Mouse (Mus musculus): ENCODE measurements around the gene Abtb2. TPM values are rescaled to one million over a fixed set of nuclear protein-coding genes. Genes with fewer than 3 reads are reported as not detected.
A peak's percentile ranks its signal among the peaks of the same experiment; 100 is the strongest.
"Not testable (repeated sequence)": the region's sequence is repeated elsewhere in the genome, so short reads cannot be mapped to it uniquely, and the experiment has no call there.

Abtb2 gene
- 20.2 and 21.4 TPM in 2 replicates for polyA plus RNA-seq (2015; fragmentation: Nextera tagmentation; extraction: Ambion mirVana)

- Histone ChIP-seq H3K4me2 (peak within 1 kb of the TSS; percentile 93), H3K27me3 (peaks cover 7% of the 10 kb centered on the region), H3K4me1 (replicated peaks) (peaks cover 26% of the 10 kb centered on the region), H3K9me3 (replicated peaks) (no peaks in the 10 kb centered on the region), H3K9ac (peak within 1 kb of the TSS; percentile 93), H3K4me3 (peak within 1 kb of the TSS; percentile 81), H3K27ac (peak within 1 kb of the TSS; percentile 94), H3K36me3 (no peaks in the 10 kb centered on the region)
- peak; percentile 95 for ATAC-seq (replicated peaks; ENCODE audit: insufficient number of reproducible peaks, insufficient read depth, low FRiP score, low read depth)
- whole genome bisulfite sequencing = under 1% methylated on average over 34 of the region's 34 CpGs
These were observed at the start of gene Abtb2 for GRCm38 (mm10) chr2:103565732-103566422. Gene Abtb2 (plus strand): TSS chr2:103566310.

GRCm38 (mm10) chr2:103516472-103516871 lies 49.6 kb upstream of the Abtb2 start:
- Histone ChIP-seq H3K27ac (no peak overlapping the region), H3K9me3 (replicated peaks) (no peaks in the 10 kb centered on the region), H3K4me1 (replicated peaks) (no peaks in the 10 kb centered on the region), H3K9ac (no peak overlapping the region), H3K4me2 (no peak overlapping the region), H3K27me3 (no peaks in the 10 kb centered on the region), H3K36me3 (no peaks in the 10 kb centered on the region), H3K4me3 (no peak overlapping the region)
- ATAC-seq (replicated peaks; ENCODE audit: insufficient number of reproducible peaks, insufficient read depth, low FRiP score, low read depth) = no peak
- WGBS = 80% methylated on average over 1 of the region's 1 CpGs

GRCm38 (mm10) chr2:103525596-103525995 lies 40.5 kb upstream of the Abtb2 start:
- Histone ChIP-seq H3K4me1 (replicated peaks) (no peaks in the 10 kb centered on the region), H3K4me3 (no peak overlapping the region), H3K27ac (no peak overlapping the region), H3K9ac (no peak overlapping the region), H3K27me3 (no peaks in the 10 kb centered on the region), H3K9me3 (replicated peaks) (no peaks in the 10 kb centered on the region), H3K36me3 (no peaks in the 10 kb centered on the region), H3K4me2 (no peak overlapping the region)
- ATAC-seq (replicated peaks; ENCODE audit: insufficient number of reproducible peaks, insufficient read depth, low FRiP score, low read depth) = no peak
- WGBS = 88% methylated on average over 1 of the region's 1 CpGs

GRCm38 (mm10) chr2:103547132-103547531 lies 19.0 kb upstream of the Abtb2 start:
- H3K9me3 ChIP-seq (replicated peaks) = no peaks in the 10 kb centered on the region
- no peak overlapping the region for H3K4me3 ChIP-seq
- 6% methylated on average over 2 of the region's 2 CpGs for WGBS
- no peaks in the 10 kb centered on the region for H3K4me1 ChIP-seq (replicated peaks)
- H3K27ac ChIP-seq = no peak overlapping the region
- no peaks in the 10 kb centered on the region; the same call in 1 of the 2 replicates for H3K27me3 ChIP-seq
- no peak for ATAC-seq (replicated peaks; ENCODE audit: insufficient number of reproducible peaks, insufficient read depth, low FRiP score, low read depth)
- no peak overlapping the region for H3K4me2 ChIP-seq
- H3K9ac ChIP-seq = no peak overlapping the region
- no peaks in the 10 kb centered on the region for H3K36me3 ChIP-seq

GRCm38 (mm10) chr2:103550301-103550700 lies 15.8 kb upstream of the Abtb2 start:
- not testable (repeated sequence) for ATAC-seq (replicated peaks; ENCODE audit: insufficient number of reproducible peaks, insufficient read depth, low FRiP score, low read depth); H3K4me2 ChIP-seq; H3K27me3 ChIP-seq; H3K36me3 ChIP-seq; H3K4me1 ChIP-seq (replicated peaks); H3K27ac ChIP-seq; H3K9ac ChIP-seq; H3K4me3 ChIP-seq; H3K9me3 ChIP-seq (replicated peaks)
- 30% methylated on average over 2 of the region's 2 CpGs for WGBS

GRCm38 (mm10) chr2:103554041-103554440 lies 12.1 kb upstream of the Abtb2 start:
- WGBS = 44% methylated on average over 2 of the region's 2 CpGs
- no peak overlapping the region for H3K4me2 ChIP-seq
- no peak for ATAC-seq (replicated peaks; ENCODE audit: insufficient number of reproducible peaks, insufficient read depth, low FRiP score, low read depth)

GRCm38 (mm10) chr2:103556125-103556877 lies 9.8 kb upstream of the Abtb2 start:
- H3K27ac ChIP-seq = no peak overlapping the region
- H3K27me3 ChIP-seq = no peaks in the 10 kb centered on the region; the same call in 1 of the 2 replicates
- WGBS = 53% methylated on average over 10 of the region's 10 CpGs
- H3K4me1 ChIP-seq (replicated peaks) = no peaks in the 10 kb centered on the region
- no peak for ATAC-seq (replicated peaks; ENCODE audit: insufficient number of reproducible peaks, insufficient read depth, low FRiP score, low read depth)
- H3K9me3 ChIP-seq (replicated peaks) = no peaks in the 10 kb centered on the region
- no peak overlapping the region for H3K4me2 ChIP-seq
- no peak overlapping the region for H3K4me3 ChIP-seq
- no peaks in the 10 kb centered on the region for H3K36me3 ChIP-seq
- H3K9ac ChIP-seq = no peak overlapping the region

More at GRCm38 (mm10) chr2:103554041-103554440, 12.1 kb upstream of the Abtb2 start:
- no peaks in the 10 kb centered on the region; the same call in 1 of the 2 replicates for H3K27me3 ChIP-seq
- H3K9ac ChIP-seq = no peak overlapping the region
- no peak overlapping the region for H3K4me3 ChIP-seq
- no peaks in the 10 kb centered on the region for H3K4me1 ChIP-seq (replicated peaks)
- H3K27ac ChIP-seq = no peak overlapping the region
- no peaks in the 10 kb centered on the region for H3K36me3 ChIP-seq
- H3K9me3 ChIP-seq (replicated peaks) = no peaks in the 10 kb centered on the region

- 61% methylated on average over 4 of the region's 4 CpGs for WGBS
- Histone ChIP-seq H3K27me3 (peaks cover 7% of the 10 kb centered on the region), H3K4me3 (no peak overlapping the region), H3K4me2 (no peak overlapping the region), H3K9ac (no peak overlapping the region), H3K9me3 (replicated peaks) (no peaks in the 10 kb centered on the region), H3K27ac (no peak overlapping the region), H3K36me3 (no peaks in the 10 kb centered on the region), H3K4me1 (replicated peaks) (peaks cover 8% of the 10 kb centered on the region)
- ATAC-seq (replicated peaks; ENCODE audit: insufficient number of reproducible peaks, insufficient read depth, low FRiP score, low read depth) = no peak
These were observed 5.2 kb upstream of the Abtb2 start for GRCm38 (mm10) chr2:103560955-103561354.

- Histone ChIP-seq H3K4me1 (replicated peaks) (peaks cover 14% of the 10 kb centered on the region), H3K4me2 (peak overlapping the region; percentile 93), H3K9ac (peak overlapping the region; percentile 59), H3K27ac (no peak overlapping the region), H3K36me3 (no peaks in the 10 kb centered on the region), H3K4me3 (peak overlapping the region; percentile 81), H3K9me3 (replicated peaks) (no peaks in the 10 kb centered on the region), H3K27me3 (peaks cover 7% of the 10 kb centered on the region)
- ATAC-seq (replicated peaks; ENCODE audit: insufficient number of reproducible peaks, insufficient read depth, low FRiP score, low read depth) = no peak
- 14% methylated on average over 8 of the region's 8 CpGs for WGBS
These were observed 1.6 kb upstream of the Abtb2 start for GRCm38 (mm10) chr2:103564427-103565023.

GRCm38 (mm10) chr2:103565171-103565591 lies 929 bp upstream of the Abtb2 start:
- peak overlapping the region; percentile 59 for H3K9ac ChIP-seq
- no peak for ATAC-seq (replicated peaks; ENCODE audit: insufficient number of reproducible peaks, insufficient read depth, low FRiP score, low read depth)
- no peaks in the 10 kb centered on the region for H3K9me3 ChIP-seq (replicated peaks)
- H3K4me1 ChIP-seq (replicated peaks) = peaks cover 20% of the 10 kb centered on the region
- peaks cover 7% of the 10 kb centered on the region for H3K27me3 ChIP-seq
- WGBS = under 1% methylated on average over 22 of the region's 22 CpGs
- peak overlapping the region; percentile 22 for H3K27ac ChIP-seq
- peak overlapping the region; percentile 81 for H3K4me3 ChIP-seq
- no peaks in the 10 kb centered on the region for H3K36me3 ChIP-seq
- peak overlapping the region; percentile 93 for H3K4me2 ChIP-seq

- Histone ChIP-seq H3K9ac (peak overlapping the region; percentile 93), H3K27ac (peak overlapping the region; percentile 94), H3K9me3 (replicated peaks) (no peaks in the 10 kb centered on the region), H3K27me3 (peaks cover 7% of the 10 kb centered on the region), H3K4me1 (replicated peaks) (peaks cover 26% of the 10 kb centered on the region), H3K4me2 (peak overlapping the region; percentile 93), H3K4me3 (peak overlapping the region; percentile 81), H3K36me3 (no peaks in the 10 kb centered on the region)
- WGBS = under 1% methylated on average over 40 of the region's 40 CpGs
- ATAC-seq (replicated peaks; ENCODE audit: insufficient number of reproducible peaks, insufficient read depth, low FRiP score, low read depth) = peak; percentile 51
These were observed 258 bp downstream of the Abtb2 start for GRCm38 (mm10) chr2:103566423-103566712.

Data from heart, embryonic 15.5 days (tissue).